Comparison of ENCODE assay signal across 8 mouse cellular contexts in genomic region chr14:118474226-118475099, GRCm38 (mm10).
DNase-seq lines count a peak whose midpoint lies in the region; ATAC-seq and TF ChIP-seq lines count a peak whose summit lies in the region.

No protein-coding gene starts in this region.

- no peak for TF ChIP-seq CTCF in liver, postnatal 0 days (IDR thresholded peaks at IDR 0.05; ENCODE audit: low read depth)

- H3K27me3 ChIP-seq in embryonic facial prominence, embryonic 11.5 days (ENCODE audit: control insufficient read depth, insufficient read depth, low read length): peaks cover 15% of the 10 kb centered on the region
- peaks cover 59% of the 10 kb centered on the region for H3K27me3 ChIP-seq in hindbrain, embryonic 13.5 days
- H3K27me3 ChIP-seq in liver, postnatal 0 days (ENCODE audit: insufficient read depth, low read length): peaks cover 28% of the 10 kb centered on the region

- no peaks in the 10 kb centered on the region for H3K36me3 ChIP-seq in embryonic facial prominence, embryonic 11.5 days (replicated peaks; ENCODE audit: control insufficient read depth, insufficient read depth, low read depth, low read length)
- no peaks in the 10 kb centered on the region for H3K36me3 ChIP-seq in hindbrain, embryonic 13.5 days
- H3K36me3 ChIP-seq in liver, postnatal 0 days (replicated peaks; ENCODE audit: insufficient read depth, low read length): no peaks in the 10 kb centered on the region

- peak overlapping the region; percentile 86 for H3K4me2 ChIP-seq in embryonic facial prominence, embryonic 11.5 days (ENCODE audit: low read depth, low read length)
- peak overlapping the region; percentile 99 for H3K4me2 ChIP-seq in hindbrain, embryonic 13.5 days
- peak overlapping the region; percentile 43 for H3K4me2 ChIP-seq in liver, postnatal 0 days (ENCODE audit: low read depth, low read length)

- WGBS in embryonic facial prominence, embryonic 11.5 days: 16% methylated on average over 26 of the region's 26 CpGs
- 16% methylated on average over 26 of the region's 26 CpGs for WGBS in hindbrain, embryonic 13.5 days
- WGBS in liver, postnatal 0 days (ENCODE audit: insufficient replicate concordance): 20% methylated on average over 26 of the region's 26 CpGs

- no peak overlapping the region for H3K27ac ChIP-seq in embryonic facial prominence, embryonic 11.5 days (replicated peaks; ENCODE audit: low read depth, low read length)
- no peak overlapping the region for H3K27ac ChIP-seq in hindbrain, embryonic 13.5 days
- no peak overlapping the region for H3K27ac ChIP-seq in liver, postnatal 0 days (ENCODE audit: low read depth)

- peak overlapping the region; percentile 47 for H3K4me3 ChIP-seq in embryonic facial prominence, embryonic 11.5 days (ENCODE audit: low read depth, low read length)
- H3K4me3 ChIP-seq in hindbrain, embryonic 13.5 days: peak overlapping the region; percentile 56
- 0 out of 2 replicates have a peak overlapping the region, but pooled peaks have one; percentile 13 for H3K4me3 ChIP-seq in liver, postnatal 0 days (ENCODE audit: low read depth, low read length)

- TF ChIP-seq EP300 in liver, postnatal 0 days (IDR thresholded peaks at IDR 0.05; ENCODE audit: low read depth): no peak

- H3K4me1 ChIP-seq in embryonic facial prominence, embryonic 11.5 days (ENCODE audit: control insufficient read depth, insufficient read depth, low read length): no peaks in the 10 kb centered on the region; the same call in 1 of the 2 replicates
- H3K4me1 ChIP-seq in hindbrain, embryonic 13.5 days (replicated peaks): peaks cover 21% of the 10 kb centered on the region
- no peaks in the 10 kb centered on the region for H3K4me1 ChIP-seq in liver, postnatal 0 days (ENCODE audit: insufficient read depth)

- no peak for ATAC-seq in embryonic facial prominence, embryonic 11.5 days (replicated peaks; ENCODE audit: insufficient number of reproducible peaks, low FRiP score, low TSS enrichment, low read depth)
- 0 out of 2 replicates have a peak, but pooled peaks have one; percentile 50 for ATAC-seq in hindbrain, embryonic 13.5 days (ENCODE audit: low FRiP score)
- no peak for ATAC-seq in liver, postnatal 0 days

- DNase-seq in layer of hippocampus, adult 18-20 months (ENCODE audit: low spot score in 2 of 2): peak; percentile 14 to 70
- DNase-seq in layer of hippocampus, postnatal 25 days (ENCODE audit: extremely low spot score in 1 of 2, low spot score in 1 of 2): no peak
- peak; percentile 46 for DNase-seq in embryonic facial prominence, embryonic 11.5 days (ENCODE audit: low spot score)
- no peak for DNase-seq in liver, postnatal 0 days
- no peak for DNase-seq in urinary bladder, postnatal 25 days (ENCODE audit: low spot score)
- no peak for DNase-seq in spleen, postnatal 14 days (ENCODE audit: low spot score in 2 of 2)
- no peak for DNase-seq in spleen, adult 18-20 months

- peak overlapping the region; percentile 51; the same call in 1 of the 2 replicates for H3K9ac ChIP-seq in embryonic facial prominence, embryonic 11.5 days (replicated peaks; ENCODE audit: low read length)
- peak overlapping the region; percentile 69 for H3K9ac ChIP-seq in hindbrain, embryonic 13.5 days
- no peak overlapping the region for H3K9ac ChIP-seq in liver, postnatal 0 days (replicated peaks)

- no peaks in the 10 kb centered on the region for H3K9me3 ChIP-seq in embryonic facial prominence, embryonic 11.5 days (replicated peaks; ENCODE audit: control insufficient read depth, low read length)
- no peaks in the 10 kb centered on the region for H3K9me3 ChIP-seq in hindbrain, embryonic 13.5 days
- H3K9me3 ChIP-seq in liver, postnatal 0 days (ENCODE audit: low read length): no peaks in the 10 kb centered on the region

Comparison
In these comparisons a context has a peak if more than half of its experiments do, and no peak if none do; other contexts are left out.
1. DNase-seq: peak in layer of hippocampus, adult 18-20 months (2 of 2) and embryonic facial prominence, embryonic 11.5 days (single experiment); none in layer of hippocampus, postnatal 25 days (0 of 2), liver, postnatal 0 days (single experiment), urinary bladder, postnatal 25 days (single experiment), spleen, postnatal 14 days (0 of 2) and spleen, adult 18-20 months (0 of 2).
2. H3K4me2 ChIP-seq: peak in every context shown above with its lines; median percentile 99 in hindbrain, embryonic 13.5 days; 86 in embryonic facial prominence, embryonic 11.5 days; 43 in liver, postnatal 0 days.
3. Peak in every context shown above with its lines, with median percentiles within 50 percentile points of each other: H3K4me3 ChIP-seq.